Mouse (Mus musculus) megakaryocyte, adult 5-6 weeks (primary cell): ENCODE results near the gene Dnaja2. TPM values are rescaled to one million over a fixed set of nuclear protein-coding genes. Genes with fewer than 3 reads are reported as not detected.
A peak's percentile ranks its signal among the peaks of the same experiment; 100 is the strongest.

Experiments
- ATAC-seq: 2 replicates; pipeline ENCODE4 v1.8.0; 2016; ENCODE audit warnings: mild to moderate bottlenecking, inconsistent platforms; ENCODE audit not compliant: poor library complexity, severe bottlenecking
- total RNA-seq, 2 experiments: library from RNA; stranded (forward) in 1 of 2; stranded (reverse) in 1 of 2; fragments of 153-499, 151-499 nt in 1 of 2; fragments of 221-1000, 200-1000 nt in 1 of 2; gene quantifications; 2 replicates each; pipeline versions ENCODE4 v1.2.3 to v1.2.4; 2015 to 2017

Gene Dnaja2
- total RNA-seq, 2 experiments from 2014 or later = 81.2 to 88.6 TPM

DNA sequence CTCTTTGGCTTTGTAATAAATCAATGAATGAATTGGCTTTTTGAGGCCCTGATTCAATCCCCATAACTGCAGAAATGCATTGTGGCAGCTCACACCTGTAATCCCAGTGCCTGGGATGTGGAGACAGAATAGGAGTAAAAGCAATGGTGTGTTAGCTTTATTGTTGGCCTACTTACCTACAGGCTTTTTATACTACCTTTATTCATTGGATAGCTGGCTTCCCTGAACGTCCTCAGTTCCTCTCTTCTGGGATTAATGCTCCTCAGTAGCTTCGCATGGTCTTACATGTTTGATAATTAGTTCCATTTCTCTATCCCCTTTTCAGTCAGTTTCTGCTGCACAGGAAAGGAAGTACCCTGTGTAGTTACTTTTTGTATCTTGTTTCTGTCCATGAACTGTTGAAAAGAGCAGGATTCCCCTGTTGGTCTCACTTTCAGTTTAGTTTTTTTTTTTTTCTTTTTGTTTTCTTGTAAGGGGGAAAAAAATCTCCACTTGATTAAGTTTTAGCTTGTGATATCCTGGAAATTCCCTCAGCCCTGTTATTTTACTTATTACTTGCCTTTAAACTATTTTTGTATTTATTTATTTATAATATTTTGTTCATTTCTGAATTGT, 1.9 kb upstream of the Dnaja2 start:
- ATAC-seq = no peak

DNA sequence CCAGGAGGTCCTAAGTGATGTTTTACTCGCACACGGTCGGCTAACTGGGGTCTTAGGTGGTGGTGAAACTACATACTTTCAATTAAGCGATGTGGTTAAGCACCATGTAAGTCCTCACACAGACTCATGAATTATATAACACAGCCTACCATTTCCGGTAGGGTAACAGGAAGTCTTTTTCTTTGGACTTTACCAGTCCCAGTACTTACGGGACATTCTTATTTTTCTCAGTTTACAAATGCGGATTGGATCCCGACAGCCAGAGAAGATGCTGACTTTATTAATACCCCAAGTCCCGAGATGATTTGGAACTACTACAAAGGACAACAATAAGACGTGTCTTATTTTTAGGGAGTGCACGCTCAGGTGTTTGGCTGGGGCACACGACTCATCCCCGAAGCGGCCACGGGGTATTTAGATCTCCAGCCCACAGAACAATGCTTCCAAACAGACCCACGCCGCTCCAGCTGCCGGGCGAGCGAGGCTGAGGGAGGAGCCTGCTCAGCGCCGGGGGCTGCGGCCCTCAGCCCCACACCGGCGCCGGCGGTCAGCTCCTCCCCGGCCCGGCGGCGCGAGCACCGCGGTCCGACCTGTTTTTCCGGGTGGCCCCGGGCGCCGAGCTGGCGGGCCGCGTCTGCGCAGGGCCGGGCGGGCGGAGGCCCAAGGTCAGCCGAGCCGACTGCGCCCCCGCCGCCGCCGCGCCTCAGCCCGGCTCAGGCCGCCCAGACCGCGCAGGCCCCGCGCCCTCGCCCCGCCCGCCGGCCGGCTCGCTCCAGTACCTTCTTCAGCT, 558 bp downstream of the Dnaja2 start:
- peak; percentile 35 for ATAC-seq

DNA sequence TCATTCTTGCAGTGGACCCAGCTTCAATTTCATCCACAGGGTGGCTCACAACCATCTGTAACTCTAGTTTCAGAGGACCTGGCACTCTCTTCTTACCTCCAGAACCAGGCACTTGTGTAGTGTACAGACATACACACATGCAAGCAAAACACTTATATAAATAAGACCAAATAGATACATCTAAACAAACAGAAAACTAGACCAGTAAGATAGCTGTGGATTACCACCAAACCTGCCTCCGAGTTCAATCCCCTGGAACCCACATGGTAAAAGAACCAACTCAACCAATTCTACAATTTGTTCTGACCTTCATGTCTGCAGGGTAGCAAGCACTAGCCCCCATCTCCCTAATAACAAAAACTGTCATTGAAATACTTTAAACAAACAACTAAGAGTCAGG, 3.2 kb downstream of the Dnaja2 start:
- ATAC-seq = no peak

GRCm38 (mm10) chr8:85536332-85536731, 18.8 kb downstream of the Dnaja2 start:
- ATAC-seq = no peak

GRCm38 (mm10) chr8:85534163-85534562, 21.0 kb downstream of the Dnaja2 start:
- ATAC-seq = no peak

GRCm38 (mm10) chr8:85533434-85533833, 21.7 kb downstream of the Dnaja2 start:
- ATAC-seq = no peak

DNA sequence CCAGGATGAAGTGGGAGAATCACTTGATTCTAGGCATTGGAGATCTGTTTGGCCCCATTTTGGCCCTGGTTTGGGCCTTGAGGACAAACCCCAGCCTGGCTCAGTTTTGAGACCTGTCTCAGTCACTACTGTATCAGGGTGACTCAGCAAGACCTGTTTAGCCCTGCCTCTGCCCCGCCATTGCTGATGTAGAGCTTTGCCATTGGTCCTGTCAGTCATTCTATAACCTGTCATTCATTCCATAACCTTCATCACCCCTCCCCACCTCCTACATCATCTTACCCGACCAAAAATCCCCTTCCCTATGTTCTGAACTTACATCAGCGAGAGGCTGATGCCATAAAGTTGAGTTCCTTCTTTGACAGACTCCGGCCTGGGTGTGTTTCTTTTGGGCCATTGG, 22.3 kb downstream of the Dnaja2 start:
- ATAC-seq = no peak

- peak; percentile 98 for ATAC-seq
These were observed 23.7 kb downstream of the Dnaja2 start for GRCm38 (mm10) chr8:85531471-85531870.

- ATAC-seq = no peak
These were observed 24.4 kb downstream of the Dnaja2 start for GRCm38 (mm10) chr8:85530717-85531116.

DNA sequence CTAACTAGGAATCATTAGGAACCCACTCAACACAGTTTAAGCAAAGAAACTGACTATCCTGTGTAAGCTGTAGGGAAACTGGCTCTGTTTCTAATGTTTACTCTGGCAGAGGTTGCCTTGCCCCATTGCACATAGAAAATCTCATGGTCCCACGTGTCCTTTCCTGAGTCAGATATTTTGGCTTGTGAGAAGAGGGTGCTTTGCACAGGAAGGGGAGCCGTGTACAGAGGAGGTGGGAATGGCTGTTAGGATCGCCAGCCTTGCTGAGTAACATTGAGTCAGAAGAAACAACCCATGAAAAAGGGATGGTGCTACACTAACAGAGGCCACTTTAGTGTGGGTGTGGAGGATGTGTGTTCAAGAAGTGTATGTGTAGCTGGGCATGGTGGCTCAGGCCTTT, 26.2 kb downstream of the Dnaja2 start:
- no peak for ATAC-seq

GRCm38 (mm10) chr8:85526105-85526504, 29.0 kb downstream of the Dnaja2 start:
- peak; percentile 94 for ATAC-seq

- ATAC-seq = no peak
These were observed 31.1 kb downstream of the Dnaja2 start for GRCm38 (mm10) chr8:85524086-85524485.

GRCm38 (mm10) chr8:85521332-85521731, 33.8 kb downstream of the Dnaja2 start:
- no peak for ATAC-seq

DNA sequence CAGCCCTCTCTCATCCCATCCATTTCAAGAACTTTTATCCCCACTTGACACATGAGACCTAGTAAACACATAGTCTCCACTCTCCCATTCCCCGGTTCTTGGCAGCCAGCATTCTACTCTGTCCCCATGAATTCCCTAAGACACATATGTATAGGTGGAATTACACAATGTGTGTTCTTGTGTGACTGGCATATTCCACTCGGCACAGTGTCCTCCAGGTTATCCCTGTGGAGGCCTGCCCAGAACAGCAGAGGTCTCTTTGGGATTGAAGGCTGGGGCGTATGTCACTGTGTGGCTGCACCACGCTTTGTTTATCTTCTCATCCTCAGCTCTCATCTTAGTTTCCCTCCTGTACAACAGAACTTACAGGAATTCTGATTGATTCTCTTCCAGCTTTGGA, 34.6 kb downstream of the Dnaja2 start:
- ATAC-seq = no peak

DNA sequence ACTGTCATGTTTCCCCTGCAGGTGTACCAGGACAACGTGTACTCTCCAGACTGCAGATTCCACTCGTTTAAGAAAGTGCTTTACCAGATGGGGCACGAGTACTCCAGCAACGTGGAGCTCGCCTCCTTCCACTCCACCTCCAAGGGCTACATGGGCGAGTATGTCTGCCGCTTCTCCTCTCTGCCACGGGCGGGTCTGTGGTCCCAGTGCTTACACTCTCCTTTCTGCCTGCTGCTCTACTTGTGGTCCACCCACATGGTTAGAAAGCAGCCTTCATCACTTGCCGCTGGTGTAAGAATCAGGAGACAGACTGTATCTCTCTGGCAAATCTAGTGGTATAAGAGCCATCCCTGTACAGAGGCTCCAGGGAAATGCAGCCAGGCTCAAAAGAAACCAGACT, 37.2 kb downstream of the Dnaja2 start:
- no peak for ATAC-seq

GRCm38 (mm10) chr8:85517336-85517735, 37.8 kb downstream of the Dnaja2 start:
- ATAC-seq = no peak; the same call in 1 of the 2 replicates

GRCm38 (mm10) chr8:85515391-85515790, 39.8 kb downstream of the Dnaja2 start:
- no peak for ATAC-seq

GRCm38 (mm10) chr8:85513283-85513682, 41.9 kb downstream of the Dnaja2 start:
- no peak for ATAC-seq

DNA sequence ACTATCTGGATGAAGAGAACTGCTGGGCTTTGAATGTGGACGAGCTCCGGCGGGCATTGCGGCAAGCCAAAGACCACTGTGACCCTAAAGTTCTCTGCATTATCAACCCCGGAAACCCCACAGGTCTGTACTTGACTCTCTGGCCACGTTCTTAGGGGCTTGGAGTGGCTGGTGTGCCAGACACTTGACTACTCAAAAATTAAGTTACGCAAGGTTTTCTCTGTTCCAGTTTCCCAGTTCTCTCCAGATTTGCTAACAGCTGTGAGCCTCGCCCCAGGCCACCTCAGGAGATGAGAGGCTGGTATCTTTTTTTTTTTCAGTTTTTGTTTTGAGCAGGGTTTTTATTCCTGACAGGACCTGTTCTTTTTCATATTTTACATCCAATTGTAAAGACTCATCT, 42.9 kb downstream of the Dnaja2 start:
- no peak for ATAC-seq

DNA sequence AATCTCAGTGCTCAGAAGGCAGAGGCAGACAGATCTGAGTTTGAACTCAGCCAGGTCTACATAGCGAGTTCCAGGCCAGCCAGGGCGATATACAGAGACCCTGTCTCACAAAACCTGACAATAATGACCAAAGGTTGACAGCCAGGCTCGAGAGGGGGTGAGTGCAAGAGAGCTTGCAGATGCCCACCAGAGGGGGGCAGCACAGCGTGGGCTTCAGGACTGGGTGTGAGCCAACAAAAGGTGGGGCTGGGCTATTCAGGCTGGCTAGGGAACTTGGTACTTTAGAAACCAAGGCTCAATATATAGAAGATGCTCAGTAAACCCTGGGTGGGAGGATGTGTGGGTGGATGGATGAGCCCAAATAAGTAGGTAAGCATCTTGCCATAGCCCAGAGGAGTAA, 46.5 kb downstream of the Dnaja2 start:
- ATAC-seq = peak; percentile 47; the same call in 1 of the 2 replicates

- no peak for ATAC-seq
These were observed 48.5 kb downstream of the Dnaja2 start for GRCm38 (mm10) chr8:85506620-85507019.

DNA sequence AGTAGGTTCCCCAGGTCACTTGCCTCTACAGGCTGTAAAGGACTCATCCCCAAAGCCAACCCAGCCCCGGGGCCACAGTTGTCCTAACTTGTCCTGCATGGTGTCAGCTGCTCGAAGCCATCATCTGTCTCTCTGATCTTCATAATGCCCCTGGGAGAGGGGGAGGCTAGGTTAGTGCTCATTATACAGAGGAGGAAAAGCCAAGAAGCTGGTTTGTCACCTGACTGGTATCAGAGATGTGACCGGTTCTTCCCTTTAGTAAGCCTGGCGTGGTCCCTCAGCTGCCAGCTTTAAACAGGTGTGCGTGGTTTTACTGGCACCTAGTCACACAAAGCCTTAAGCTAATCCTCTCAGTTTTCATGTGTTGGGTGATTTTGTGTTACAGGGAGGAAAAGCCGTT, 50.4 kb downstream of the Dnaja2 start:
- ATAC-seq = no peak
